Mouse (Mus musculus): ENCODE measurements around the gene Fezf1.

Fezf1 gene

DNA sequence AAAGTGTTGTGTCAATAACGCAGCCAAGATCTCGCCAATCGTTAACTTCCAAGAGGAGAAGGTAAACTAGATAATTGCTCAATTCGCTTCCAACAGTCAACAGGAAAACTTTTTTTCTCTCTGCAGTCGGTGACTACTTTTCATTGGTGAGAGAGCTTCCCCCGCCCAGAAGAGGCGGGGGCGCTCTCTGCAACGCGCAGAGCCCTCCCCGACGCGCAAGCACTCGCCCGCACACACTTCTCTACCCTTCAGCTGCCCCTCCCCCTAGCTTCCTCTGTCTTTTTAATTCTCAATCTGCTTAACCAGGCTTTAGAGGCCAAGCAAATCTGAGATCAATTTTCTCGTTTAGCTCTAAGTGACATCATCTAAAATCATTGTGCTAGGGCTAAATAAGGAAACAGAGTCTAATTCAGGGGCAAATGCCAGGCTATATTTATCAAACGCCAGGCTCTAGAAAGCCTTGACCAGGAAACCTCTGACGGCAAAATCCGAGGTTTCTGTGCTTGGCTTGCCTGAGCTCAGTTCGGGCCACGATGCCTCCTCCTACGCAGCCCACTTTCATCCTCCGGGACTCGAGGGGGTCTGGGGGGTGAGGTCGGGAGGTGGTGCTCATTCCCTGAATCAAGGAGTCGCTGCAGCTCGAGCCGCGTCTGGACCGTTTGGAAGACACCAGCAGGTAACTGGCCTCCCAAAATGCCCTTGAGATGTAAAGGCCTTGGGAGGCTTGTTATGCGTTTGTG is at the start of gene Fezf1:
TSS of gene Fezf1 (minus strand) at position 50 of the 740 bp plus-strand sequence.
- no peak for DNase-seq (ENCODE audit: low read depth, low spot score)

DNA sequence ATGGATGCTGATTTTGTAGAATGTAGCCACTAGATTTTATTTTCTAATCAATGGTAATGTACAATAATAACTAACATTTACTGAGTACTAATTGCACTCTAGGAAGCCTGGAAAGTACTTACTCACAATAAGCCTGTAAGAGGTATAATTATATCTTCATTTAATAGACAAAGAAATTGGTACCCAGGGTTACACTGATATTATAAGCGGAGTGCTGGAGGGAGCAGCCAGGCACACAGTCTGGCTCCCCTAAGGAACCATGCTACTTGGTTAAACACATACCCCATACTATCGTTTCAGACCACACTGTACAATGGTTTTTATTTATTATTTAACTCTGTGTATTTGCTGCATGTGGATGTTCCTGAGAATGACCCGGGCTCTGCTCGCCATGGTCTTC is 46.5 kb upstream of the Fezf1 start:
- DNase-seq (ENCODE audit: low read depth, low spot score) = no peak

DNA sequence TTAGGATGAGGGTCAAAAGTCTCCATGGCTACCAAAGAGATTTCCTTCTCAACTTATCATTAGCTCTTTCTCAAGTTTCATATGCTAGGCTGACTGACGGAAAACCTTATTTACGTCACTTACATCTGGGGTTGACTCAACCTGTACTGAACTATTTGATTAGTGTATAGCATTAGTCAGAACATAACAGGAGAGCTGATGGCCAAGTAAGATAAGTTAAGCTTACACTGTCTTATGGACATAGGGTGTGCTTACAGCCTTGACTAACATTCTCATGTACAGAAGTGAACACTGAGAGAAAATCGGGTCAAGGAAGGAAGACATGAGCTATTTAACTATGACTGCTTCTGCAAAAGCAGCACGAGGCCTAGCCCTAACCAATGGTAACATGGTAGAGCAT is 40.6 kb upstream of the Fezf1 start:
- DNase-seq (ENCODE audit: low read depth, low spot score) = no peak

DNA sequence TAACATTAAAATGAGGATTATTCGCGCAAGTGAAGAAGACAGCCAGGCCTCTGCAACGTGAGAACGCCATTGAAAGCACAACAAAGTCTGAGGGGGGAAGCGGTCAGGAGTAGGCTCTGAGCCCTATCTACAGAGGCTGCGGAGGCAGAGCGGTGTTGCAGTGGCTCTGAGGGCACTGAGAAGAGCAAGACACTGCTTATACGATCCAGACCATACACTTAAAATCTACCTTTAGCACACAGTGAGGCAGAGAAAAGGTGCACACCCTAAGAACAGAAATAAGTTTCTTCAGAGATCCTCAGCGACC is 33.3 kb upstream of the Fezf1 start:
- DNase-seq (ENCODE audit: low read depth, low spot score) = no peak

DNA sequence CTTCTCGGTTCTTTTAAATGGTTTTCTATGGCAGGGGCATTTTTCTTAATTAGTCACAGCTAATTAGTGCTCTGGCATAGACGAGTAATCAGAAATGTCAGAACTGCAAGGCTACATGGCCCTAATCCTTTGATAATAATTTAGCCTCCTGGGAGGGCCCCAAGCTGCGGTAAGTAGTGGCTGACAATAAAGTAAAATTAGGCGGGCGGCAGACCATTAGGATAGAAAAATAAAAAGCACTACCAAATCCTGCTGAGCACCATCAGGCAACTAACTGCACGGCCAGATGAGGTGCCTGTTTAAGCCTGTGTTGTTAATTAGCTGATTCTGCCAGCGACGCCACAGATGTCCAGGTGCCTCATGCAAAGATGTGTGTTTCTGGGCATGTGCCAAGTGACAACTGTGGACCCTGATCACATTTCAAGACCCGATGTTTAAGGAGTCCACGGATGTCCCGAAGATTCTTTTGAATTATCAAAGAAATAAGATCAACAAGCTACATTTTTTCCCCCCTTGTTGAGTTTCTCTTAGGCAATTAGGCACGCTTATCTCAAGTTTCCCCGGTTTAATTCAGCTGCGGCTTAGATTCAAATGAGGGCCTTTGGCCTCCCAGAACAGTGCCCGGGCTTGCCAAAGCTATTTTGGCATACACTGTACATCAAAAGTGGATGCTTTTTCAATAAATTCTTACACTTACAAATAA is 32.8 kb upstream of the Fezf1 start:
- no peak for DNase-seq (ENCODE audit: low read depth, low spot score)

DNA sequence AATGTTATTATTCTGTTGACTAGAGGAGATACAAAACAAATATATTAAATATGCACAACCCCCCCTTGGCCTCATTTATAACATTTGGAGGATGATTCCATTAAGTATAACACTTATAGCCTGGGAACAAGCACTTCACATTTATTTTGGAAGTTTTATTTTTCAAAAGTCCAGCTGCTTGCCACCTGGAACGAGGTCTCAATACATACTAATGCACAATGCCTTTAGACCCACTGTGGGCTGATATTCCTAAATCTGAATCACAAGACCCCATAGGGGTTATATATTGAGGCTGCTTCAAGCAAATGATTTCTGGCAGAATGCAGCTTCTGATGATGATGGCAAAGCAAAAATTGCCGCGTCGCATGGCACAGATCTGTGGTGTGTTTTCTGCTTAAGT is 25.3 kb upstream of the Fezf1 start:
- DNase-seq (ENCODE audit: low read depth, low spot score) = no peak

DNA sequence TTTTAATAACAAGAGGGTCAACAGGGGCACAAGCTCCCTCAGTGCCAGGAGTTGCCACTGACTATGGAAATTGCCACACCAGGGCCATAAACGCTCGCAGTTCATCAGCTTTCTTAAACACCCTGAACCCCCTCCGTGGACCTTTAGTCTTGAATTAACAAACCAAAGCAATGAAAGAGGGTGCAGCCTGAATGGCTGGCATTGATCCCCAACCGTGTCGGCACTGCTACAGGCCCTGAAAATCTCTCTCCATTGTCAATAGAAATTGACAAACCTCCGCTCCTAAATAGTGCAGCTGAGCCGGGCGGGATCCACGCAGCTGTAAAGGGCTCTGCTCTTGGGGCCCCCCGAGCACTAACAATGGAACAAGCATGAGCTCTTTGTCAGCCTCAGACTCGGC is 24.8 kb upstream of the Fezf1 start:
- no peak for DNase-seq (ENCODE audit: low read depth, low spot score)

DNA sequence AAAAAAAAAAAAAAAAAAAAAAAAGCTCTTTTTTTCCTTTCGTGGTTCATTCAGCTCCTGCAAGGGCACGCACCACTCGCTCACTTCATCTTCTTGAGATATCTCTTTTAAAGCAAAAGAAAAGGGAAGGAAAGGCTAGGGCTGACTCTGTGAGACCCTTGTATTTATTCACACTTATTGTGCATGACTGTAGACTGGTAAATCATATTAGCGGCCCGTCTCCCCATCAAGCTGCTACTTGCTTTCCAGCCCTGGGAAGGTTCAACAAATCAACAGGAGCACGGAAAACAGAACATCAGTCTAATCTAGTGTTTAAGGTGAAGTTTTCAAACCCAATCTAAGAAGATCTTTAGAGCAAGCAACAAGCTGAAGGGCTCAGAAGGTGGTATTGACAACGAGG is 24.4 kb upstream of the Fezf1 start:
- DNase-seq (ENCODE audit: low read depth, low spot score) = no peak

DNA sequence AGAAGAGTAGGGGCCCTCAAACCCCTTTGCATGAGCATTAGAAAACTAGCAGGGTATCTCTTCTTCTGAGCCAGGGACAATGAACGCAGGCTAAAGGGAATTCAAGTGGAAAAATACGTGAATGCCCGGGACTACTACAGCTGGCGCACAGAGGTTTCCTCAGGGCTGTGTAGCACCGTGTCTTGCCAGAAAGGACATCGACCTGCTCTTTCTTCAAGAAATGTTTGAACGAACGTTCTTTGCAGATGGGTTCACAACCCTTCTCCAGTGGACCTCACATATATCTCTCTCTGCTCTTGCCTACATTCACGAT is 12.5 kb upstream of the Fezf1 start:
- DNase-seq (ENCODE audit: low read depth, low spot score) = no peak

DNA sequence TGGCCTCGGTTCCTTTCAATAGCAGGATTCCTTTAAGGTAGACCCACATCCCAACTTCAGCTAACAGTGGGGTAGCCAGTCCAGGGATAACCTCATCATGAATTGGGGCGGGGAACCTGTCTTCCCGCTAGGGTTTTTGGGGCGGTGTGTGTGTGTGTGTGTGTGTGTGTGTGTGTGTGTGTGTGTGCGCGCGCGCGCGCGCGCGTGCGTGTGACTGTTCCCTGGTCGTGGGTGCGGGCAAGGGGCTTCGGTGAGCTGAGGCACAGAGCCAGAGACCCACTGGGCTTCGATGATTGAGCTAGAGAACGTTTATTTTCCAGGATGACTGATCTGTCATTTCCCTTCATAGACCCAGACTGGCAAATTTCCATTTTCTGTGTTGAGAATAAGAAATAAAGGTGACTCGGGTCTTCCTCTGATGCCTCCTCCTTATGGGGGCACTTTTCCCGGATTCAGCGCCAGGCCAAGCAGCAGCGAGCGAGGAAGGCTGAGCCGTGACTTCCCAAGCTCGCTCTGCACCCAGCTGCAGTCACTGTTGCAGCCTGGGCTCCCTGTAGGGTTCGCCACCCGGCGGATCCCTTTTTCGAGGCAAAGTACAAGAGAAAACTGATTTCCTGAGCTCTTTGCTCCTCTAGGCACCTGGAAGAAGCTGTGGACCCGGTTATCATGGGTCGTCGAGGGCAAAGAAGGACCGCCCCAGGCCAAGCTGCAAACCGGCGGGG is 12.0 kb upstream of the Fezf1 start:
- DNase-seq (ENCODE audit: low read depth, low spot score) = no peak

DNA sequence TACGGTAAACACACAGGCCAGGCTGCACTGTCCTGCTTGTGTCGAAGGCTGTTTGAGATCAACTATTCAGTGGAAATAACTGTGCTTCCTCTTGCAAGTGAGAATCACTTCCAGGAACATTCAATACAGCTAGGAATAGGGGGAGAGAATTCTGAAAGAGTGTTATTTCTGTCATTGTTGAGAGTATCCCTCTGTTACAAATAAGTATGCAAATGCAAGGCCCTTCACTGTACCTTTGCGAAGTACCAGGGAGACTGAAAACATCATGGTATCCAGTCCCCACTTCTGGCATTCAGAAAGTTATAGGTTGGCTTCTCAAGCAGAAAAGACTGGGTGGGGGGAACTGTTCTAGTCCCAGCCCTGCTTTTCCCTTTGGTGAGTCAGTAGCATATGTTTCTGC is 9.8 kb upstream of the Fezf1 start:
- DNase-seq (ENCODE audit: low read depth, low spot score) = no peak

DNA sequence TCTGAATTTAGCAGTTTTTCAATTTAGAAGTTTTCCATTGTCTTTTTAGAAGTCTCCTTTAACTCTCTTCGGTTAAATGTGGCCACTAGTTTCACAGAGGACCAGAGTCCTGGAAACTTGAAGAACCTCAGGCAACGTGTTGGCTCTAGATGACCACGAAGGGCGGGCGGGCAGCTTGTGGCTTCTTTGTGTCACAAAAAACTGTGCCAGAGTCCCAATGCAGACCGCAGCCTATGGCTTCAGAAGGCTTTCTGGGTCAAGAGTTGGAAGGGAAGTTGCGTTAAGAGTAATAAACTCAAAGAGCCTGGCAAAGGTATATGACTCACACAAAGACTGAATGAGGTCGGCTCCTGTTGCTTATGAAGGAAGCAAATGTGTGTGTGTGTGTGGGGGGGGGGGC is 7.0 kb upstream of the Fezf1 start:
- DNase-seq (ENCODE audit: low read depth, low spot score) = no peak

DNA sequence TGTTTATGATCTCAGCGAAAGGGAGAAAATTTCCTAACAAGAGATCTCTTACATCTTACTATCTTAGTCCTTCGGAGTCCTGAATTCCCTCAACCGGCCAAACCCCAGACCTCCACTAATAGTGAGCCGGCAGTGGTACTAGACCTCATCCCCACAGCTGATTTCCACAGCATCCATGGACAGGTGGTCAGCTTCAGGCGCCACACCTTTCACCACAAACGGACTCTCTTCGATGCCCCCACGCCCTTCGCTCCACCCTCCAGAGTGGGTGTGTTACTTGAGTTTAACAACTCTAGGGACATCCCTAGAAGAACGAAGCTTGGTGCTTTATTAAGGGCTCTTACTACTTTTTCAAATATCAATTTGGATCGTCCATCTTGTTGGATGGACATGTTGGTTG is 6.5 kb upstream of the Fezf1 start:
- no peak for DNase-seq (ENCODE audit: low read depth, low spot score)

DNA sequence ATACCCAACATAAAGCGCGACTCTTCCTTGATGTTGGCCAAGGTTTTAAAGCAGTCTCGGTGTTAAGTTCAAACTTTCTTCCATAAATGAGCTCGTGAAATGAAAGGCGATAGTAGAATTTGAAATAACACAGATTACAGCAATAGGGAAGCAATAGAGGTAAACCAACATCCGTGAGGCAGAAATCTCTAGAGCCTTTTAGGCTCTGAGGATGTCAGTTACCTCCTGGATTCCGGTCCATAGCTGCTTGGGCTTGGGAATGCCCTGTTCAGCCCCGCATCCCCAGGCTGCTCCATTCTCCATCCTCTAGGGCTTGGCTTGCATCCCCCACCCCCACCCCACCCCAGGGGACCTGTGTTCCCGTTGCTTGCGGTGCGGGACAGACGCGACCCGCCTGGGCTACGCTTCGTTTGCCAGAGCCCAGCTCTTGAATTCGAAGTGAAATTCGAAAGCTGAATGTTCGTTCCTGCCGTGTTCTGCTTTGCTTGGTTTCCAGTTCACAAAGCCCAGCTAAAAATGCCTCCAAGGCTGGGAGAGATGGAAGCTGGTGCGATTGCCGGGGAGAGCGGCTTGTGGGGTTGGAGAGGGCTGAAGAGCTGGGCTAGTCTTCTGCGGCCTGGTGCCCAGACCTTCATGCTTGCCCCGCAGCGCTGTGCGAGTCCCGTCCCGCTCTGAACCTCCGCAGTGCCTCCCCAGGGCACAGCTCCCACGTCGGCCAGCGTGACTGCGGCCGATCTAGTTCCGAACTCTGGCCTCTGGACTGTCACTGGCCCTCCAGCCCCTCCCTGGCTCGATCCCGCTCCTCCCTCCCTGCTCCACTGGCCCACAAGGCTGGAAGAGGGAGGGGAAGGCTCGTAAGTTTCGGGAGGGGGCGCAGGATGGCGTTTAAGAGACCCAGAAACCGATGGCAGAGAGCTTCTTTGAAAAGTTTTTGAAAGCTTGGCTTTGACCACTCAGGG is 5.5 kb upstream of the Fezf1 start:
- DNase-seq (ENCODE audit: low read depth, low spot score) = no peak

DNA sequence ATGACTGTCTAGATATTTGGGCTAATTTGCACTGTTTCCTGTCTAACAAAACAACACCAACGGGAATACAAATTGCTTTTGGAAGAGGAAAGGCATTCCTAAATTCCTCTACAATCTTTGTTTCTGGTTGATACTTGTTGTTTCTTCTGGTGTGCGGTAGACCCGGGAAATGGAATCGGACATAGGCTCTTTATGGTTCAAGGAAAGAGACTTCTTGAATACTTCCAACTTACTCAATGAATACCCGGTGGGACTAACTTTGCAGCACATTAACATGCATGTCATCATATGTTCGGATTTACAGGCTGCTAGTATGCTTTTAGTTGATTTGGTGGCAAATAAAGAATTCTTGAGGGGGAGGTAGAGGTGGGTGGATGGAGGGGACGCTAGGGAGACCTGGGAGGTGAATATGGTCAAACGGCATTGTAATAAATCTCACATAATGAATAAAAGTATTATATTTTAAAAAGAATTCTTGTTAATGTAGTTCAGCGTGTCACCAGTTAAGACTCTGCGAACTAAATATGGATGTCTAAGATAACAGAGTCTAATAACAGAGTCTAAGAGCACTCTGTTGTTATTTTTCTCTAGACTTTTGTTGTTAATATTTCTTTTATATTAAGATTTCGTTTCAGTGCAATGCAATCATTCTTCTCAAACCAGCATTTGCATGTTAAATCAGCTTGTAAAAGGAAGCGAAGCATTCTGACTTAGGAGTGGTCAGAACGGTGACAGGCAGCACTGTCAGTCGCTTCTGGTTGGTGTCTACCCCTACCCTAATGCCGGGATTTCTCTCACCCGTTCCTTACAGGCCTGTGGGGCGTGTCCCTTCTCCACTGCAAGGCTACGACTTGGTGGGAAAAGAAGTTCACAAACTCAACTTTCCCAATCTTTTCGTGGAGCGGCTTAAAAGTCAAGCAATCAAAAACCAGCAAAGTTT is 4.3 kb upstream of the Fezf1 start:
- DNase-seq (ENCODE audit: low read depth, low spot score) = no peak

DNA sequence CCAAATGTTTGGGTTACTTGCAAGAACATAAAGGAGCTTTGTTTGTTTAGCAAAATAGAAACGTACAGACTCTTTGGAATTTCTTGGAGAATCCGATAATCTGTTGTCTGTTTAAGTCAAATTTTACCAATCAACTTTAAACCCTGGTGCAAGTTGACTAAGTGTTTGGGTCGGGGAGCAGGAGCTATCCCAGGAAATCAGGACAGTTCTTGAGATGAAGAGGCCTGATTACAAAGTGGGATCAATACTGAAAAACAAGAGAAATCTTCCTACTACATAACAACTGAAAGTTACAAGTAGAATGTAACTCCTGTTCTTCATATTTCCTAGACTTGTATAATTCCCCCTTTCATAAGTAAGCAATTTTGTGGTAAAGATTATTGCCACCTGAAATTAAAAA is 3.3 kb upstream of the Fezf1 start:
- DNase-seq (ENCODE audit: low read depth, low spot score) = no peak

DNA sequence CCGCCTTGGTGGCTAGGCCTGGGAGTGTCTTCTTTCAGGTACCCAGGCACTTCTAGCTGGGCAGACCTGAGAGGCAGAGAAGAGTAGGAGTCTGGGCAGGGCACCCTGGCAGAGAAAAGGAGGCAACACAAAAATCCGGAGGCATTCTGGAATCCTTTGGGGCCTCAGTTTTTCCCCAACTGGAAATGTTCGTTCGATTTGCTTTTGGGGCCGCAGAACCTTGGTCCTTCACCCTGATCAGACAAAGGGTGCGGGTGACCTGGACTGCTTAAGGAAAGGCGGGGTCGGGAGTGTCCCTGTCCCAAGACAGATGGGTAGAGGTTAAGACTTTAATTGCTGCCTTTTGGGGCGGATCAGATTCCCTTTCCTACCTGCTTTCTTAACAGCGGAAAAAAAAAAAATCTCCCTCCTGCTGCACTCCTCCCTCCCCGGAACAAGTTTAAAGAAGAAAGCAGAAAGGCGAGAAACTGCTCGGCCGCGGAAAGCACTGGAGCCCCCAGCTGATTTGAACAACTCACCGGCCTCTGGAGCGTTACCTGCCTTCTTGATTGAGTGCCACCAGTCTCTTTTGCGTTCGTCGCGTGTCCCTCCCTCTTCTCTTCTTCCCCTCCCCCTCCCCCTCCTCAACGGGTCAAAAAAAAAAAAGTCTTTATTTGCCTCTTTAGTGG is 2.3 kb upstream of the Fezf1 start:
- DNase-seq (ENCODE audit: low read depth, low spot score) = no peak

DNA sequence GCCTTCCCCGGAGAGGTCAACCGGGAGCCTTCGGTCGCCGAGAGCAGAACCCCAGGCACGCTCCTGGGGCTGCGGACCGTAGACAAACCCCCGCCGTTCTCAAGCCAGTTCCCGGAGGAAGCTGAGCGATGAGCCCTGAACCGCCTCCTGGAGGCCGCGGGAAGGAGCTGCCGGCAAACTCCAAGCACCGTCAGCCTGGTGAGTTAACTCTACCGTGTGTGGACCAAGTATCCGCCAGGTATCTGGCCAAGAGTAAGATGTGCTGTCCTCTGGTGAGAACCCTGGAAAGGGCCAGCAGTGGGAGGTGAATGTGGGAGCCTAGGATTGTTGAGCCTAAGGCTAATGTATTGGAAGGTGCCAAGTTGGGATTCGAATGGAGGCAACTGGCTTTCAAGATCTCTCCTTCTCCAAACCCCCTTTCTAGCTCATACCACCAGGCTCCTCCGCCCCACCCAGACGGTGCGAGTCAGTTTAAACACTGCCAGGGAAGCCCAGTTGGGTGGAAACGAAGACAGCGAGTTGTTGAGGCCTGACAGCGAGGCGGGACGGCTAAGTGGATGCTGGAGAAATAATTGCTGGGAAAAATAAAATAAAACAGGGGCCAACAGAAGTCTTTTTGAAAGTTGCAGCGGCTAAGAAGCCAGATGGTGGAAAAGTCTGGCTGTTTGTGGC is 1.6 kb upstream of the Fezf1 start:
- DNase-seq (ENCODE audit: low read depth, low spot score) = no peak

DNA sequence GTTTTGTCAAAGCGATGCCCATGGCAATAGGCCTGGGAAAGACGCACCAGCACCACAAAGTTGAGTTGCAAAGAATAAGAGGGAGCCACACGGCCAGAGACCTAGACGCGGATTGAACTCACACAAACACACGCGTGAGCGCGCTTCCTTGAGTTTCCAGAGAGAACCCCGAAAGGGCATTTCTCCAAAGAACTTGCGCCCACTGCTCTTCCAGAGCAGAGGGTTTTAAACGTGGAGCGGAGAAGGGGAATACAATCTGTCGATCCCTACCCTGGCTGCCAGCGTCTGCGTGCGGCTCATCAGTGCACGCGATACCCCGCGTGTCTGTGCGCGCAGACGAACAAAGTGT is 865 bp upstream of the Fezf1 start:
- no peak for DNase-seq (ENCODE audit: low read depth, low spot score)
